Mouse (Mus musculus) thymus, postnatal 4 days (tissue): ENCODE data around the gene Bap1.
A peak's percentile ranks its signal among the peaks of the same experiment; 100 is the strongest.

Experiments used
- DNase-seq: peaks from one replicate; pipeline ENCODE4 v3.0.0; 2021

Bap1 gene

GRCm38 (mm10) chr14:31251084-31251604 is at the start of gene Bap1, which contains the start of gene Phf7:
Gene Bap1 (plus strand): TSS chr14:31251450.
Gene Phf7 (minus strand): TSS chr14:31251317.
- DNase-seq = peak; percentile 98

DNA sequence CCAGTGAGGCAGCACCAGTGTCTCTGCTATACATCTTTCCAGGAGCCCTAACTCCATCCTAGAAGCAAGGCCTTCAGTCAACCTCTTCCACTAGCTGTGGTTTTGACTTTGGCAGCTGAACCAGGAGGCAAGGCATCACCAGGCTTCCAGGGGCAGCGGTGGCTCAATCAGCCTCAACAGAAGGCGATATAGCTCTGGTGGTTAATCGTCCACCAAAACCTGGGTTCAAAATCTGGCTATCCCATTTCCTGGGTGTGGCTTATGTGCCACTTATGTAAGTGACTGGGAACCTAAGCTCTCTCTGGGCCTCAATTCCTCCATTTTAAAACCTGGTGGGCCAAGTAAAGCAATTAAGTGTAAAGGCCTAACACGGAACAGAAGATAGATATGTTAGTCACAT is 46.4 kb upstream of the Bap1 start:
- DNase-seq = no peak

GRCm38 (mm10) chr14:31205244-31205561 is 46.0 kb upstream of the Bap1 start:
- DNase-seq = no peak

GRCm38 (mm10) chr14:31205562-31206467 is 45.4 kb upstream of the Bap1 start:
- DNase-seq = peak; percentile 69

DNA sequence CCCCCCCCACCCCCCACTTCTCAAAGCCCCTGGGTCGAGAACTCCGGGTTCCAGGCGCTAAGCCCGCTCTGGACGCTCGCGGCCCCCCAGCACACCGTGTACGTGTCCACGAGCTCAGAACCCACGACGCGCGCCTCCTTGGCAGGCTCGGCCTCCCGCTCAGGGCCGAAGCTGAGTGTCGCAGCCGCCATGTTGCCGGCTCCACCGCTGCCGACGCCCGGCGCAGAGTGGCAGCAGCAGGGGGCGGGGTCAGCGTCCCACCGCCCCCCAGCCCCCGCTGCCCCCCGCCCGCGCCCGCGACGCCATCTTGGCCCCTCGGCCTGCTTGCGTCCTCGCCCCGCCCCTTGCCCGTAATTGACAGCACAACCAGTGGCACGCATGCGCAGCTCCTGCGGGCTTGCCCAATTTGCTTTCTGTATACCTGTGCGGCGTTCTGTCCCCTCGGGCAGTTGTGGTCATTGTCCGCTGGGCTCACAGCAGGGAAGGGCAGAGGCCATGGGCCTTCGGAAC is 44.7 kb upstream of the Bap1 start:
- peak; percentile 100 for DNase-seq

DNA sequence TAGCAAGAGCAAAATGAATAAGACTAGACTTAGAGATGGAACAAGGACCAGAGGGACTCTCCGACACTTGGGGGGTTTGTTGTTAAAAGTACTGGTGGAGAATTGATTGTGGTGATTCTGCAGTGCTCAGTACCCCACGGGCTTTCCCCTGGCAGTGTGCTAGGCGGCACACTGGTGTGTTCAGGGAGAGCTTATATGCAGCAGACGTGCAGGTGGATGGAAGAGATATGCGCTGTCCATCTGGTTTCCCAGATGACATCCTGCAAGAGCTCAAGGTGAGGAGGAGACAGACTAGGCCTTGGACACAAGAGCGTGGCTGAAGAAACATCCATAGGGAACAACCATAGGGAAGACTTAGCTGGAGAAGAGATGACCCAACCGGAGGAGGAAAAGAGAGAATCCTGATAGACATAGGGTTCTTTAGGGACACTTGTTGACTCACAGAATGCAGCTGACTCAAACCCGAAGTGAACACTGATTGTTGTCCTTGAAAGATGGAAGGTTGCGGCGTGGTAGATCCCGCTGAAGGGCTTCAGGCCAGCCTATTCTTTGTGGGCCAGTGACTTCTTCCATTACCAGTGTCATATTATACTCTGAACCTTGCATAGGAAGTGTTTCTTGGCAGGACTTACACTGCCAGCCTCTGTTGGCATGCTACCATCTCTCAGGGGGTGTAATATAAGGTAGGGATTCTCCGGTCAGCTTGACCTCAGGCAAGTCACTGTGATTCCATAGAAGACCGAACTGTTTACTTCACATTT is 44.0 kb upstream of the Bap1 start:
- no peak for DNase-seq

DNA sequence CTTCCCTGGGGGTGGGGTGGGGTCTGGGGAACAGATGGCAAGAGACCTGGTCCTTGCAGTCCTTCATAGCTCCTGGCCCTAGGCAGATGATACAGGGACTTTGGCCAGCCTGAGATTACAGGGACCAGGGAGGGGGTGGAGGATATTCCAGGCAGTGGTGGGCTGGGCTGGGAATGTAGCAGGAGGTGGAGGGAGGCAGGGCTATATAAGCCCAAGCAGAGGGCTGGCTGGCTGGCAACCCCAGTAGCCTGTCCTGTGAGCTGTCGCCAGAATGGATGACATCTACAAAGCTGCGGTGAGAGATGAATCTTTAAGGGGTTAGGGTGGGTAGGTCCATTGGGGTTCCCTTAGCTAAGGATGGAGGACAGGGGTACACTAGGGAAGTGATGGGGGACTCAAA is 43.2 kb upstream of the Bap1 start, which contains the start of gene Tnnc1:
TSS of gene Tnnc1 (plus strand) at position 229 of the 400 bp plus-strand sequence.
- no peak for DNase-seq

GRCm38 (mm10) chr14:31209133-31209557 is 42.1 kb upstream of the Bap1 start:
- DNase-seq = no peak

DNA sequence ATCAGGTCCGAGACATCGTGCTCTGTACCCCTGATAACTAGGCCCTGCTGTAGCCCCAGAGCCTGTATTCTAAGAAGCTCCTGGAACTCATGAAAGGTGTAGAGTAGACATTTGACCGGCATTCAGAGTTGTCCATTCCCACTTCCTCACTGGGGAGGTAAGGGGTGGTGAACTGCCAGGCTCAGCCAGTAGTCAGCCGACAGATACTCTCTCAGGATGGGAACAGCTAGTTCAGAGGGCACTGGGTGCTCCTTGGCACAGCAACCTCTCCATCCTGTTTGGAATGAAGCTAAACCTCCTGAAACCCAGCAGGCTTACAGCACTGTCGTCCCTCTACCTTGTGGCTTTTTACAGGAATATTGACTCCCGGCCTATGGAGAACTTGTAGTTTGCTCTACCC is 39.4 kb upstream of the Bap1 start:
- DNase-seq = no peak

- DNase-seq = no peak
These were observed 38.8 kb upstream of the Bap1 start for GRCm38 (mm10) chr14:31212499-31212898.

DNA sequence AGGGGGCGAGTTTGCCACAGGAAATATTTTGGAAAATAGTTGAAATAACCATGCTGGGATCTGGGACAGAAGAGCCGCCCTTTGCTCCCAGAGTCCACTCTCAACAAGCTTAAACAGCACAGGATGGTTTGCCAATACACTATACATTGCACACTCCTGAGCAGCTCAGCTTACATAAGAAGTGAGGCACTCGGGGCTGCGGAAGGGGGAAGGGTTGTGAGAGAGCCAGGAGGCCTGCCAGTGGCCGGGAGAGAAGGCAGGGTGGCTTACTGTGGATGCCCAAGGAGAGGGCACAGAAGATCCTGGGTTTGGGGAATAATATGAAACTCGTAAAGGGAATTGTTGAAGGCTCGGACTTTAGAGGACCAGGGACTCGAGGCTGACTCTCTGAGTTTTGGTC is 37.4 kb upstream of the Bap1 start:
- no peak for DNase-seq

GRCm38 (mm10) chr14:31214684-31215083 is 36.6 kb upstream of the Bap1 start:
- no peak for DNase-seq

GRCm38 (mm10) chr14:31215157-31216002 is 35.9 kb upstream of the Bap1 start:
- peak; percentile 82 for DNase-seq

GRCm38 (mm10) chr14:31216846-31217245 is 34.4 kb upstream of the Bap1 start, which contains the start of gene Nisch:
Gene Nisch (minus strand): TSS chr14:31216946.
- no peak for DNase-seq

GRCm38 (mm10) chr14:31217666-31218065 is 33.6 kb upstream of the Bap1 start, which contains the start of gene Sema3g:
Gene Sema3g (plus strand): TSS chr14:31217860.
- peak; percentile 41 for DNase-seq

DNA sequence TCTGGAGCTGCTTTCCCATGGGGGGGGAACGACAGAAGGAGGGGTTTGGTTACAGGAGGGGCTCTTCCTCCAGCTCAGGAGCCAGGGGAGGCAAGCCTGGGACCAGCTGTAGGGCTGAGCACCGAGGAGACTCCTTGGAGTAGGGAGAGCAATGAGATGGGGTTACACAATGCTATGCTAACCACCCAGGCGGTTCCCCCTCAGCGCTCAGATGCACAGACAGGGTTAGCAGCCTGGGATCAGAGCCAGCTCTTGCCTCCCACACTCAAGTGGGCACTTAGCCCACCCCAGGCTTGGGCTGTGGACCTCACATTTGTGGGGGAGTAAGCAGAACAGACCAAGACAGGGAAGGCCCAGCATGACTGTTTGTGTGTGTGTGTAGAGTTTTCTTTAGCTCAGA is 24.3 kb upstream of the Bap1 start:
- no peak for DNase-seq

GRCm38 (mm10) chr14:31228234-31228633 is 23.0 kb upstream of the Bap1 start:
- no peak for DNase-seq

DNA sequence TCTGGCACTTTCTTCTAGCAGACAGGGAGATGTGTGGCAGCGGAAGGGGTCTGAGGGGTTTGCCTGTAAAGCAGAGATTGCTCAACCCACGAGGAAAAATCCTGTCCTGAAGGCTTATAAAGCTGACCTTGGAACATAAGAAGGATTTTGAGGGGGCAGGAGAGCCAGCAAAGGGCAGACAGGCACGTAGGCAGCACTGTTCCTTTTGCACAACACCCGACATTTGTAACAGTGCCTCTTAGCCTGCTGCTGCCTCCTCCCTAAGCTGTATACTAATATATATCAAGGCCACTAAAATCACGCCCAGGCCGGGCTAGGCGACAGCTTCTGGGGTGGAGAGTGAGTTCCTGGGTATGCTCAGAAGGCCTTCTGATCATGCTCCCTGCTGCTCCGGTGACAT is 20.8 kb upstream of the Bap1 start:
- no peak for DNase-seq

- DNase-seq = no peak
These were observed 18.7 kb upstream of the Bap1 start for GRCm38 (mm10) chr14:31232404-31233069.

- DNase-seq = no peak
These were observed 17.9 kb upstream of the Bap1 start for GRCm38 (mm10) chr14:31233070-31233995.
